Mouse (Mus musculus): Measurements from ENCODE around the gene 4922502D21Rik.

DNA sequence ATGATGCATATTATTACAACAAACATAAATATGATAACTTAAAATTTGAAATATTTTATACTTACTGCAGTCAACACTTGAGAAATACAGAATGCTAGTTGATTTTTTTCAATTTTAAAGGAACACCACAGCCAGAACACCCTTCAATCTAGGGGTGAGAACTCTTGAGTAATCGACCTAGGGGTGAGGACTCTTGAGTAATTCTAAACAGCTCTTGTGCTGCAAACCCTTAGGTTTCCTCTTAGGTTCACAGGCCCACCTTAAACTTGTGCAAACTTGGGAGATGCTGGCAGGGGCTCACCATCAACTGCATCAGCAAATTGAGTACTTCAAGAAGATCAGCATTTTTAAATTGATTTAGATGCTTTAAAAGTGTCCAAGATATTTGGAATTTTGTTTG, 6.2 kb upstream of the 4922502D21Rik start:
- TF ChIP-seq CTCF (IDR thresholded peaks at IDR 0.05; ENCODE audit: insufficient read depth, low read length) (no peak), POLR2A (IDR thresholded peaks at IDR 0.05; ENCODE audit: borderline replicate concordance, extremely low read depth, low read depth, low read length) (no peak)
